Mouse (Mus musculus) G1E (cell line): ENCODE data around the gene Anxa11. TPM values are rescaled to one million over a fixed set of nuclear protein-coding genes. Genes with fewer than 3 reads are reported as not detected.
"Not testable (repeated sequence)": the region's sequence is repeated elsewhere in the genome, so short reads cannot be mapped to it uniquely, and the experiment has no call there.

Experiments used
- ATAC-seq: 2 replicates; pipeline ENCODE4 v1.8.0; 2016; ENCODE audit warnings: mild to moderate bottlenecking; ENCODE audit not compliant: insufficient number of reproducible peaks, poor library complexity, low FRiP score, severe bottlenecking; ENCODE audit errors: extremely low read depth
- DNase-seq: peaks from one replicate; pipeline ENCODE4 v3.0.0; 2012; ENCODE audit warnings: low spot score
- H3K27me3 ChIP-seq: 2 replicates; pipeline ENCODE4 v1.6.1; 2012; ENCODE audit warnings: mild to moderate bottlenecking, low read length, inconsistent platforms; ENCODE audit not compliant: insufficient read depth
- H3K36me3 ChIP-seq: replicated peaks from 2 replicates; pipeline ENCODE3; 2012; ENCODE audit warnings: mild to moderate bottlenecking, inconsistent platforms
- H3K4me1 ChIP-seq: 2 replicates; pipeline ENCODE4 v1.6.1; 2012; ENCODE audit warnings: low read depth, low read length, inconsistent platforms, mixed read lengths; ENCODE audit not compliant: insufficient read depth
- H3K4me3 ChIP-seq: 2 replicates; pipeline ENCODE4 v1.5.1; 2012; ENCODE audit warnings: low read depth, mild to moderate bottlenecking, inconsistent platforms, low read length, moderate library complexity, mixed read lengths
- H3K9me3 ChIP-seq: replicated peaks from 2 replicates; pipeline ENCODE4 v1.6.1; 2012; ENCODE audit warnings: inconsistent platforms
- polyA plus RNA-seq: library from polyadenylated mRNA; stranded (reverse); fragments of >175 nt; gene quantifications from 2 replicates; pipeline ENCODE4 v1.2.3, GENCODE M21; 2012
- total RNA-seq, 2 experiments: library from RNA; stranded (forward) in 1 of 2; stranded (reverse) in 1 of 2; fragments of 200-1000 nt in 1 of 2; fragments of >200 nt in 1 of 2; fragmentation: Nextera tagmentation in 1 of 2; gene quantifications; 2 replicates each; pipeline ENCODE4 v1.2.3; 2014 to 2017

The Anxa11 gene
- total and polyA plus RNA-seq, 3 experiments, result 4.5 to 51.5 (median 24.7) TPM

GRCm38 (mm10) chr14:25907272-25907671 is 65.3 kb downstream of the Anxa11 start:
- H3K27me3 ChIP-seq, H3K36me3 ChIP-seq, ATAC-seq, H3K9me3 ChIP-seq, DNase-seq, H3K4me1 ChIP-seq, H3K4me3 ChIP-seq: not testable (repeated sequence)

GRCm38 (mm10) chr14:25908976-25909375 is 67.0 kb downstream of the Anxa11 start:
- H3K9me3 ChIP-seq, H3K4me1 ChIP-seq, H3K4me3 ChIP-seq, DNase-seq, H3K36me3 ChIP-seq, ATAC-seq, H3K27me3 ChIP-seq: not testable (repeated sequence)

- not testable (repeated sequence) for H3K36me3 ChIP-seq, DNase-seq, H3K4me1 ChIP-seq, H3K9me3 ChIP-seq, H3K4me3 ChIP-seq, H3K27me3 ChIP-seq, ATAC-seq
Measured at GRCm38 (mm10) chr14:25918427-25919170, 76.6 kb downstream of the Anxa11 start.

GRCm38 (mm10) chr14:25926814-25927561 is 85.0 kb downstream of the Anxa11 start:
- not testable (repeated sequence) for H3K27me3 ChIP-seq, DNase-seq, H3K4me3 ChIP-seq, H3K9me3 ChIP-seq, H3K36me3 ChIP-seq, H3K4me1 ChIP-seq
- ATAC-seq, result peak; percentile 28; the same call in 1 of the 2 replicates

- not testable (repeated sequence) for DNase-seq, H3K4me1 ChIP-seq, H3K9me3 ChIP-seq, H3K36me3 ChIP-seq, H3K27me3 ChIP-seq, H3K4me3 ChIP-seq
- peak; percentile 83 for ATAC-seq
Measured at GRCm38 (mm10) chr14:25927562-25927881, 85.6 kb downstream of the Anxa11 start, which contains the start of gene Tmem254a. Gene Tmem254a, minus strand, starts transcription at chr14:25927672.

Other genes starting within 250 kb of the Anxa11 start
- 55.6 and 74.2 TPM in 2 replicates for gene Ppif, start 148.0 kb upstream of the Anxa11 start, total RNA-seq (2014; fragmentation: Nextera tagmentation)
- gene Ppif, start 148.0 kb upstream of the Anxa11 start, total RNA-seq (2017), result 13.9 and 15.0 TPM in 2 replicates
- gene Ppif, start 148.0 kb upstream of the Anxa11 start, polyA plus RNA-seq, result 41.0 and 52.7 TPM in 2 replicates
- not detected in 2 replicates for gene Zcchc24, start 73.1 kb upstream of the Anxa11 start, total RNA-seq (2014; fragmentation: Nextera tagmentation)
- gene Zcchc24, start 73.1 kb upstream of the Anxa11 start, total RNA-seq (2017), result under 0.01 and 0.05 TPM in 2 replicates
- gene Zcchc24, start 73.1 kb upstream of the Anxa11 start, polyA plus RNA-seq, result not detected in 2 replicates
- not detected in 2 replicates for gene Plac9a, start 60.9 kb downstream of the Anxa11 start, total RNA-seq (2014; fragmentation: Nextera tagmentation)
- gene Plac9a, start 60.9 kb downstream of the Anxa11 start, total RNA-seq (2017), result not detected in 2 replicates
- gene Plac9a, start 60.9 kb downstream of the Anxa11 start, polyA plus RNA-seq, result not detected in 2 replicates
- 2.9 and 6.5 TPM in 2 replicates for gene Tmem254a, start 85.5 kb downstream of the Anxa11 start, total RNA-seq (2014; fragmentation: Nextera tagmentation)
- 1.5 and 1.6 TPM in 2 replicates for gene Tmem254a, start 85.5 kb downstream of the Anxa11 start, total RNA-seq (2017)
- gene Tmem254a, start 85.5 kb downstream of the Anxa11 start, polyA plus RNA-seq, result 0.44 TPM in 2 replicates
- gene Cphx1, start 96.1 kb downstream of the Anxa11 start, total RNA-seq (2014; fragmentation: Nextera tagmentation), result not detected in 2 replicates
- gene Cphx1, start 96.1 kb downstream of the Anxa11 start, total RNA-seq (2017), result 0.44 TPM in 1 of 2 replicates, not detected in the other
- not detected in 2 replicates for gene Cphx1, start 96.1 kb downstream of the Anxa11 start, polyA plus RNA-seq
- gene Duxbl1, start 136.4 kb downstream of the Anxa11 start, total RNA-seq (2014; fragmentation: Nextera tagmentation), result not detected in 2 replicates
- 0.16 TPM in 1 of 2 replicates, not detected in the other for gene Duxbl1, start 136.4 kb downstream of the Anxa11 start, total RNA-seq (2017)
- not detected in 2 replicates for gene Duxbl1, start 136.4 kb downstream of the Anxa11 start, polyA plus RNA-seq
- not detected in 2 replicates for gene Gm9780, start 200.6 kb downstream of the Anxa11 start, total RNA-seq (2014; fragmentation: Nextera tagmentation)
- gene Gm9780, start 200.6 kb downstream of the Anxa11 start, total RNA-seq (2017), result not detected in 2 replicates
- gene Gm9780, start 200.6 kb downstream of the Anxa11 start, polyA plus RNA-seq, result not detected in 2 replicates
- gene Tmem254c, start 225.2 kb downstream of the Anxa11 start, total RNA-seq (2014; fragmentation: Nextera tagmentation), result 3.3 TPM in 1 of 2 replicates, not detected in the other
- 6.0 and 8.6 TPM in 2 replicates for gene Tmem254c, start 225.2 kb downstream of the Anxa11 start, total RNA-seq (2017)
- gene Tmem254c, start 225.2 kb downstream of the Anxa11 start, polyA plus RNA-seq, result 2.9 TPM in 2 replicates
- gene Cphx2, start 239.4 kb downstream of the Anxa11 start, total RNA-seq (2014; fragmentation: Nextera tagmentation), result not detected in 2 replicates
- gene Cphx2, start 239.4 kb downstream of the Anxa11 start, total RNA-seq (2017), result not detected in 2 replicates
- gene Cphx2, start 239.4 kb downstream of the Anxa11 start, polyA plus RNA-seq, result not detected in 2 replicates
- not detected in 2 replicates for gene Cphx3, start 240.1 kb downstream of the Anxa11 start, total RNA-seq (2014; fragmentation: Nextera tagmentation)
- gene Cphx3, start 240.1 kb downstream of the Anxa11 start, total RNA-seq (2017), result not detected in 2 replicates
- gene Cphx3, start 240.1 kb downstream of the Anxa11 start, polyA plus RNA-seq, result not detected in 2 replicates